Mouse (Mus musculus): ENCODE data around the gene Morn2. TPM values are rescaled to one million over a fixed set of nuclear protein-coding genes. Genes with fewer than 3 reads are reported as not detected.
"Not testable (repeated sequence)": the region's sequence is repeated elsewhere in the genome, so short reads cannot be mapped to it uniquely, and the experiment has no call there.

The Morn2 gene
- 5.6 and 6.4 TPM in 2 replicates for polyA plus RNA-seq (2011; ENCODE audit: insufficient read depth, insufficient read length, low replicate concordance, missing spikeins)

DNA sequence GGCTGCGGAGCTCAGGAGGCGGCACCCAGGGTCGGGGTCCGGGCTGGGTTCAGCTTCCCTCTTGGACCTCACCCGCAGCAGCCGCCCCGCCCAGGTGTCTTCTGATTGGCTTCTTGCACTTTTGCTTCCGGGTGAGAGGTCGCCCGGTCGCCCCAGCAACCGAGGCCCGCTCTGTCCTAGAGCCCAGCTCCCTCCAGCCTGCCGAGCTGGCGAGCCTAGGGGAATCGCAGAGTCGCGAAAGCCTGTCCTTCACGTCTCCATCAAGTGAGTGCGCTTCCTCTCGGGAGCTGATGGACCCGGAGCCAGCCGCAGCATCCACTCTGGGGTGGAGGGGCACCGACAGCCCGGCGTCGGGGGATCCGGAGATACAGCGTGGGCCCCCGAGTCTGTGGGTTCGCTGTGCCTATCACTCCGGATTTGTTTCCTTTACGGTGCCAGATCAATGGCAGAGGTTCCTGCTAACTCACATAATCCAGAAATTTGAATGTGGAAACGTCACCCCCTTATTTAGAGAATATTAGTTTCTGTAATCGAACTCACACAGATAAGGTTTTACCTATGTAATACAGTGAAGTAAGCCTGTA is at the start of gene Morn2, which contains the start of gene Dhx57:
TSS of gene Morn2 (plus strand) at position 130 of the 584 bp plus-strand sequence.
TSS of gene Dhx57 (minus strand) at position 403 of the 584 bp plus-strand sequence.
- Histone ChIP-seq H3K4me3 (replicated peaks; ENCODE audit: control insufficient read depth, low read depth, low read length) (peak within 1 kb of the TSS; percentile 73), H3K4me1 (ENCODE audit: control insufficient read depth, insufficient read depth, low read length) (no peaks in the 10 kb centered on the region; the same call in 1 of the 2 replicates), H3K27ac (ENCODE audit: control insufficient read depth, insufficient read depth, low read depth, low read length, poor library complexity) (peak within 1 kb of the TSS; percentile 65)
- TF ChIP-seq POLR2A (IDR thresholded peaks at IDR 0.05; ENCODE audit: borderline replicate concordance, control insufficient read depth, low read depth, low read length), result no peak
- under 1% methylated on average over 35 of the region's 35 CpGs for WGBS

- Histone ChIP-seq H3K27ac (ENCODE audit: control insufficient read depth, insufficient read depth, low read depth, low read length, poor library complexity) (no peak overlapping the region), H3K4me1 (ENCODE audit: control insufficient read depth, insufficient read depth, low read length) (peaks cover 2% of the 10 kb centered on the region; the same call in 1 of the 2 replicates), H3K4me3 (replicated peaks; ENCODE audit: control insufficient read depth, low read depth, low read length) (no peak overlapping the region)
- 89% methylated on average over 9 of the region's 9 CpGs for WGBS
- no peak for TF ChIP-seq CTCF (IDR thresholded peaks at IDR 0.05; ENCODE audit: control insufficient read depth, insufficient read depth, low read length)
- TF ChIP-seq POLR2A (IDR thresholded peaks at IDR 0.05; ENCODE audit: borderline replicate concordance, control insufficient read depth, low read depth, low read length), result no peak
Measured at GRCm38 (mm10) chr17:80241594-80241993, 48.4 kb upstream of the Morn2 start.

DNA sequence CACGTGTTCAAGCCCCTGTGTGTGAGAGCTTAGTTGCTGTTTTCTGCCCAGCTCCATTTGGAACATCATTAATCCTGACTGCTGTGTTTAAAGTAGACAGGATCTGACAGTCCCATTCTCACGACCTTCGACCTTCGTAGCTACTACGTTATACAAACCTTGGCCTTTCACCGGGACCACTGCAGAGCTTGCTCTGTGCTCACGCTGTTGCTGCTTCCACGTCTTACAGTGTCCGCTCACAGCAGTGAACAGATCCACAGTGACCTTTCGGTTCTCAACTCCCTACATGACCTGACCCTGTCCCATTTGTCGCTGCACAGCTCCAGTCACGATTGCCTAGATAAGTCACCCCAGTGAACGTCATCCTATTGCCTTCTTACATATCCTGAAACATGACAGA is 46.9 kb upstream of the Morn2 start:
- WGBS, result 87% methylated on average over 13 of the region's 13 CpGs
- no peak overlapping the region for H3K4me3 ChIP-seq (replicated peaks; ENCODE audit: control insufficient read depth, low read depth, low read length)
- peaks cover 2% of the 10 kb centered on the region; the same call in 1 of the 2 replicates for H3K4me1 ChIP-seq (ENCODE audit: control insufficient read depth, insufficient read depth, low read length)
- TF ChIP-seq CTCF (IDR thresholded peaks at IDR 0.05; ENCODE audit: control insufficient read depth, insufficient read depth, low read length) (no peak), POLR2A (IDR thresholded peaks at IDR 0.05; ENCODE audit: borderline replicate concordance, control insufficient read depth, low read depth, low read length) (no peak)
- H3K27ac ChIP-seq (ENCODE audit: control insufficient read depth, insufficient read depth, low read depth, low read length, poor library complexity), result no peak overlapping the region

GRCm38 (mm10) chr17:80252757-80253525 is 37.1 kb upstream of the Morn2 start:
- TF ChIP-seq POLR2A (IDR thresholded peaks at IDR 0.05; ENCODE audit: borderline replicate concordance, control insufficient read depth, low read depth, low read length) (no peak), CTCF (IDR thresholded peaks at IDR 0.05; ENCODE audit: control insufficient read depth, insufficient read depth, low read length) (no peak)
- WGBS, result 62% methylated on average over 13 of the region's 13 CpGs
- H3K4me1 ChIP-seq (ENCODE audit: control insufficient read depth, insufficient read depth, low read length), result no peaks in the 10 kb centered on the region; the same call in 1 of the 2 replicates
- H3K4me3 ChIP-seq (replicated peaks; ENCODE audit: control insufficient read depth, low read depth, low read length), result no peak overlapping the region
- H3K27ac ChIP-seq (ENCODE audit: control insufficient read depth, insufficient read depth, low read depth, low read length, poor library complexity), result peak overlapping the region; percentile 22

GRCm38 (mm10) chr17:80254421-80254820 is 35.6 kb upstream of the Morn2 start:
- H3K4me3 ChIP-seq (replicated peaks; ENCODE audit: control insufficient read depth, low read depth, low read length), result no peak overlapping the region
- no peak overlapping the region for H3K27ac ChIP-seq (ENCODE audit: control insufficient read depth, insufficient read depth, low read depth, low read length, poor library complexity)
- no peak for TF ChIP-seq CTCF (IDR thresholded peaks at IDR 0.05; ENCODE audit: control insufficient read depth, insufficient read depth, low read length)
- TF ChIP-seq POLR2A (IDR thresholded peaks at IDR 0.05; ENCODE audit: borderline replicate concordance, control insufficient read depth, low read depth, low read length), result no peak
- 88% methylated on average over 5 of the region's 5 CpGs for WGBS
- no peaks in the 10 kb centered on the region; the same call in 1 of the 2 replicates for H3K4me1 ChIP-seq (ENCODE audit: control insufficient read depth, insufficient read depth, low read length)

GRCm38 (mm10) chr17:80255208-80255607 is 34.8 kb upstream of the Morn2 start:
- Histone ChIP-seq H3K27ac (ENCODE audit: control insufficient read depth, insufficient read depth, low read depth, low read length, poor library complexity) (no peak overlapping the region), H3K4me1 (ENCODE audit: control insufficient read depth, insufficient read depth, low read length) (no peaks in the 10 kb centered on the region; the same call in 1 of the 2 replicates), H3K4me3 (replicated peaks; ENCODE audit: control insufficient read depth, low read depth, low read length) (no peak overlapping the region)
- WGBS, result 83% methylated on average over 13 of the region's 13 CpGs
- TF ChIP-seq POLR2A (IDR thresholded peaks at IDR 0.05; ENCODE audit: borderline replicate concordance, control insufficient read depth, low read depth, low read length), result no peak
- no peak for TF ChIP-seq CTCF (IDR thresholded peaks at IDR 0.05; ENCODE audit: control insufficient read depth, insufficient read depth, low read length)

GRCm38 (mm10) chr17:80267065-80267464 is 22.9 kb upstream of the Morn2 start:
- Histone ChIP-seq H3K4me3 (replicated peaks; ENCODE audit: control insufficient read depth, low read depth, low read length) (no peak overlapping the region), H3K27ac (ENCODE audit: control insufficient read depth, insufficient read depth, low read depth, low read length, poor library complexity) (no peak overlapping the region), H3K4me1 (ENCODE audit: control insufficient read depth, insufficient read depth, low read length) (no peaks in the 10 kb centered on the region)
- no peak for TF ChIP-seq POLR2A (IDR thresholded peaks at IDR 0.05; ENCODE audit: borderline replicate concordance, control insufficient read depth, low read depth, low read length)
- no peak for TF ChIP-seq CTCF (IDR thresholded peaks at IDR 0.05; ENCODE audit: control insufficient read depth, insufficient read depth, low read length)
- WGBS, result 84% methylated on average over 4 of the region's 4 CpGs

DNA sequence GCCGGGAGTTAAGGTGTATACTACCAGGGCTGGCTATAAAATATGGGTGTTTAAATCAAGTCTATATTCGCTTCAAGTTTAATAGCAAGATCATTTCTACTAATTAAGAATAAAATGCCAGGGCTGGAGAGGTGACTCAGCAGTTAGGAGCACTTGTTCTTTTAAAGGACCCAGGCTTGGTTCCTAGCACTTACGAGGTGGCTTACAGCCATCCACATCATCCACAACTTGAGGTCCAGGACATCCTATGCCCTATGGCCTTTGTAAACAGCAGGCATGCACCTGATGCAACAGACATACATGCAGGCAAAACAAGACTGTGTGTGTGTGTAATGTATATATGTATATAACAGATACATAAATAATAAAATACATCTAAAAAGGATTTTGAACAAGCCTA is 21.9 kb upstream of the Morn2 start:
- TF ChIP-seq CTCF (IDR thresholded peaks at IDR 0.05; ENCODE audit: control insufficient read depth, insufficient read depth, low read length) (no peak), POLR2A (IDR thresholded peaks at IDR 0.05; ENCODE audit: borderline replicate concordance, control insufficient read depth, low read depth, low read length) (no peak)
- H3K4me3 ChIP-seq (replicated peaks; ENCODE audit: control insufficient read depth, low read depth, low read length), result no peak overlapping the region
- 88% methylated on average over 3 of the region's 3 CpGs for WGBS

GRCm38 (mm10) chr17:80270622-80271021 is 19.4 kb upstream of the Morn2 start:
- WGBS, result 93% methylated on average over 7 of the region's 7 CpGs
- H3K27ac ChIP-seq (ENCODE audit: control insufficient read depth, insufficient read depth, low read depth, low read length, poor library complexity); H3K4me3 ChIP-seq (replicated peaks; ENCODE audit: control insufficient read depth, low read depth, low read length); H3K4me1 ChIP-seq (ENCODE audit: control insufficient read depth, insufficient read depth, low read length): not testable (repeated sequence)

More for the DNA sequence above, 21.9 kb upstream of the Morn2 start:
- Histone ChIP-seq H3K4me1 (ENCODE audit: control insufficient read depth, insufficient read depth, low read length) (no peaks in the 10 kb centered on the region), H3K27ac (ENCODE audit: control insufficient read depth, insufficient read depth, low read depth, low read length, poor library complexity) (no peak overlapping the region)
